Mouse (Mus musculus) hindbrain, embryonic 13.5 days (tissue): ENCODE data around the gene Bmp8a. TPM values are rescaled to one million over a fixed set of nuclear protein-coding genes. Genes with fewer than 3 reads are reported as not detected.
"Not testable (repeated sequence)": the region's sequence is repeated elsewhere in the genome, so short reads cannot be mapped to it uniquely, and the experiment has no call there.

Source experiments
- ATAC-seq: fragments of 200-750 bp; cut with Nextera tagmentation; 2 replicates; pipeline ENCODE4 v1.8.0; 2017; ENCODE audit warnings: moderate TSS enrichment; ENCODE audit not compliant: low FRiP score
- H3K27ac ChIP-seq: fragments of 300-500 bp; sonication (generic); 2 replicates; pipeline ENCODE4 v1.5.1; 2015; ENCODE audit warnings: inconsistent platforms, mild to moderate bottlenecking, moderate library complexity
- H3K27me3 ChIP-seq: fragments of 300-500 bp; sonication (generic); 2 replicates; pipeline ENCODE4 v1.6.1; 2015; ENCODE audit warnings: mild to moderate bottlenecking, inconsistent platforms
- H3K36me3 ChIP-seq: fragments of 300-500 bp; sonication (generic); 2 replicates; pipeline ENCODE4 v1.6.1; 2015; ENCODE audit warnings: mild to moderate bottlenecking, inconsistent platforms
- H3K4me1 ChIP-seq: fragments of 300-500 bp; sonication (generic); replicated peaks from 2 replicates; pipeline ENCODE4 v1.6.1; 2015; ENCODE audit warnings: inconsistent platforms
- H3K4me2 ChIP-seq: fragments of 300-500 bp; sonication (generic); 2 replicates; pipeline ENCODE4 v1.6.1; 2015; ENCODE audit warnings: inconsistent platforms, mild to moderate bottlenecking, moderate library complexity
- H3K4me3 ChIP-seq: fragments of 300-500 bp; sonication (generic); 2 replicates; pipeline ENCODE4 v1.5.1; 2015; ENCODE audit warnings: mild to moderate bottlenecking, inconsistent platforms
- H3K9ac ChIP-seq: fragments of 300-500 bp; sonication (generic); 2 replicates; pipeline ENCODE4 v1.6.1; 2015; ENCODE audit warnings: mild to moderate bottlenecking, inconsistent platforms
- H3K9me3 ChIP-seq: fragments of 300-500 bp; sonication (generic); 2 replicates; pipeline ENCODE4 v1.6.1; 2016; ENCODE audit warnings: inconsistent platforms
- WGBS: fragments of 180-500 bp; shearing (Covaris S2); methylation state at CpG from one replicate; pipeline ENCODE4 v1.1.7; 2015; 5-methylcytosine and 5-hydroxymethylcytosine counted together
- polyA plus RNA-seq: library from polyadenylated mRNA; unstranded; fragments of >200 nt; fragmentation: Nextera tagmentation; extraction: Ambion mirVana; gene quantifications from 2 replicates; pipeline ENCODE4 v1.2.1, GENCODE M21; 2015

The Bmp8a gene
- polyA plus RNA-seq, 1 experiment from 2014 or later: 0.26 TPM

GRCm38 (mm10) chr4:123353271-123353877 is 10.3 kb upstream of the Bmp8a start:
- 92% methylated on average over 10 of the region's 10 CpGs for WGBS

GRCm38 (mm10) chr4:123343471-123343789 is 378 bp upstream of the Bmp8a start:
- 10% methylated on average over 6 of the region's 6 CpGs for WGBS
- H3K4me2 ChIP-seq: peak overlapping the region; percentile 86
- H3K9me3 ChIP-seq: no peaks in the 10 kb centered on the region
- peak overlapping the region; percentile 61; the same call in 1 of the 2 replicates for H3K9ac ChIP-seq
- peaks cover 17% of the 10 kb centered on the region for H3K4me1 ChIP-seq
- H3K36me3 ChIP-seq: peaks cover 22% of the 10 kb centered on the region
- peak overlapping the region; percentile 50 for H3K4me3 ChIP-seq
- H3K27ac ChIP-seq: no peak overlapping the region
- ATAC-seq: no peak
- peaks cover 54% of the 10 kb centered on the region for H3K27me3 ChIP-seq

More at GRCm38 (mm10) chr4:123353271-123353877, 10.3 kb upstream of the Bmp8a start:
- Histone ChIP-seq H3K9ac (no peak overlapping the region), H3K4me3 (no peak overlapping the region), H3K4me1 (no peaks in the 10 kb centered on the region), H3K27ac (no peak overlapping the region), H3K36me3 (peaks cover 90% of the 10 kb centered on the region), H3K9me3 (no peaks in the 10 kb centered on the region), H3K27me3 (no peaks in the 10 kb centered on the region), H3K4me2 (no peak overlapping the region)
- ATAC-seq: no peak

DNA sequence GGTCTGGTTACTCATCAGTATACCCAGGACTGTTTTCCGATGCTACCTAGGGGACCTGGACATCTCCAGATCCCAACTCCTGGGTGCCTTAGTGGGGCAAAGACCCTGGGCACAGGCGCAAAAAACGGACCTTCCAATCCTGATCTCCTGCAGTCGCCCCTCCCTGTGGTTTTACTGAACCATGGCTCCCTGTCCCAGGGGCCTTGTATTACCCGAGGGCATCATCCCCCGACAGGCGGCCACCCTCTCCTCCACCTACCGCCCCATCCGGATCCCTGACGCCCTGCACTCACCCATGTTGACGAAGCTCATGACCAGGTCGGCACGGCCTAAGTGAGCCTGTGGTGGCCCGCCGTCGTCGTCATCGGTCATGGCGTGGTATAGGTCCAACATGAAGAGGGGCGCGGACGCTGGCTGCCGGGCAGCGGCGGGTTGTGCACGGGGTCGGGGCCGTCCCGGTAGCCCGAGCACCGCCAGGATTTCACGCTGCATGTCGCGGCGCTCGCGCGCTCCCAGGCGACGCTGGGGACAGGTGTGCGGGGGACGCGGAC is 886 bp downstream of the Bmp8a start:
- 3% methylated on average over 43 of the region's 43 CpGs for WGBS
- Histone ChIP-seq H3K9me3 (no peaks in the 10 kb centered on the region), H3K27ac (no peak overlapping the region), H3K4me3 (peak overlapping the region; percentile 50), H3K9ac (peak overlapping the region; percentile 61), H3K4me2 (peak overlapping the region; percentile 86), H3K27me3 (peaks cover 54% of the 10 kb centered on the region), H3K36me3 (peaks cover 9% of the 10 kb centered on the region), H3K4me1 (peaks cover 17% of the 10 kb centered on the region)
- ATAC-seq: peak; percentile 30

GRCm38 (mm10) chr4:123340232-123340631 is 2.8 kb downstream of the Bmp8a start:
- Histone ChIP-seq H3K4me1 (peaks cover 17% of the 10 kb centered on the region), H3K36me3 (no peaks in the 10 kb centered on the region), H3K9ac (no peak overlapping the region), H3K4me3 (no peak overlapping the region), H3K9me3 (no peaks in the 10 kb centered on the region), H3K27me3 (peaks cover 62% of the 10 kb centered on the region), H3K27ac (no peak overlapping the region), H3K4me2 (no peak overlapping the region)
- 88% methylated on average over 5 of the region's 5 CpGs for WGBS
- ATAC-seq: no peak

DNA sequence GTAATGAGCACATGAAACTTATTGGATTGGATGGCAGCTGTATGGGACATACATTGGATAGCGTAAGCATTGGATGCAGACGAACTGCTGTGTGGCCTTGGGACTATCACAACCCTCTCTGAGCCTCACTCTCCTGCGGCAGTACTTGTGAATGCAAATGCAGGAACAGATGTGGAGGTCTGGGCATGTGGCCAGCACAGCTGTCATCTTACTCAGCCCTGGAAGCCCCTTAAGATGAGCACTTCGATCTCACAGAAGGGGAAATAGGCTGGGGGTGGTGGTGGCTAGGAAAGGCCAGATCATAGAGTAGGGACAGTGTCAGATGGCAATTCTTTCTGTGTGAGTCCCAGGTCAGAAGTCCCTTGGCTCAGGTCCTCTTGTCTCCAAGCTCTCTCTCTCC is 5.4 kb downstream of the Bmp8a start:
- WGBS: 75% methylated on average over 4 of the region's 4 CpGs
- no peak for ATAC-seq

GRCm38 (mm10) chr4:123335796-123336585 is 7.1 kb downstream of the Bmp8a start:
- no peak for ATAC-seq
- no peaks in the 10 kb centered on the region for H3K36me3 ChIP-seq
- no peak overlapping the region for H3K27ac ChIP-seq
- no peak overlapping the region for H3K4me2 ChIP-seq
- peaks cover 22% of the 10 kb centered on the region for H3K27me3 ChIP-seq
- no peak overlapping the region for H3K4me3 ChIP-seq
- H3K9me3 ChIP-seq: no peaks in the 10 kb centered on the region
- H3K9ac ChIP-seq: no peak overlapping the region
- H3K4me1 ChIP-seq: no peaks in the 10 kb centered on the region
- 65% methylated on average over 14 of the region's 14 CpGs for WGBS

More for the DNA sequence above, 5.4 kb downstream of the Bmp8a start:
- H3K4me3 ChIP-seq: no peak overlapping the region
- H3K27ac ChIP-seq: no peak overlapping the region
- peaks cover 39% of the 10 kb centered on the region for H3K27me3 ChIP-seq
- peaks cover 7% of the 10 kb centered on the region for H3K4me1 ChIP-seq
- no peaks in the 10 kb centered on the region for H3K9me3 ChIP-seq
- no peak overlapping the region for H3K4me2 ChIP-seq
- no peaks in the 10 kb centered on the region for H3K36me3 ChIP-seq
- H3K9ac ChIP-seq: no peak overlapping the region

DNA sequence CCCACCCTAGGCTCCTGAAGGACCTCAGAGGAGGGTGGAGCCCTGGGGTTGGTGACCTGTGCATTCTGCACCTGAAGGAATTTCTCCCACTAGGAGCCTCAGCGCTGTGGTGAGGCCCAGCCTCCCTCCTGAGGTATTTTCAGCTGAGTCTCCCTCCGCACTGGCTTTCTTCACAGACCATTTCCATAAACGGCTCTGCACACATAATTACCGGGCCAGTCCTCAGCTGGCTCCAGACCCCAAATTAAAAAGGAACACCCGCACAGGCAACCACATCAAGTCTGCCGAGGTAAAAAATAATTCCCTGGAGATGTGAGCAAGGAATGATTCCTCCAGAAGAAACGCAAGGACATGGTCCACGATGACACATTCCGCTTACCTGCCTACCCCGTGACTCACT is 7.8 kb downstream of the Bmp8a start:
- H3K4me3 ChIP-seq, H3K4me2 ChIP-seq, H3K9ac ChIP-seq, H3K4me1 ChIP-seq, H3K9me3 ChIP-seq, H3K27ac ChIP-seq, ATAC-seq, H3K36me3 ChIP-seq: not testable (repeated sequence)
- 68% methylated on average over 10 of the region's 10 CpGs for WGBS
- H3K27me3 ChIP-seq: peaks cover 14% of the 10 kb centered on the region

- no peak overlapping the region for H3K9ac ChIP-seq
- H3K4me1 ChIP-seq: no peaks in the 10 kb centered on the region
- H3K4me2 ChIP-seq: no peak overlapping the region
- no peak overlapping the region for H3K4me3 ChIP-seq
- ATAC-seq: no peak
- WGBS: 73% methylated on average over 3 of the region's 3 CpGs
- H3K36me3 ChIP-seq: no peaks in the 10 kb centered on the region
- no peak overlapping the region for H3K27ac ChIP-seq
- H3K9me3 ChIP-seq: no peaks in the 10 kb centered on the region
- H3K27me3 ChIP-seq: peaks cover 11% of the 10 kb centered on the region; the same call in 1 of the 2 replicates
Observed at GRCm38 (mm10) chr4:123334177-123334576, 8.9 kb downstream of the Bmp8a start.

- 93% methylated on average over 4 of the region's 4 CpGs for WGBS
- Histone ChIP-seq H3K4me2 (no peak overlapping the region), H3K27ac (no peak overlapping the region)
Observed at GRCm38 (mm10) chr4:123333151-123333550, 9.9 kb downstream of the Bmp8a start.

GRCm38 (mm10) chr4:123331961-123332360 is 11.1 kb downstream of the Bmp8a start:
- not testable (repeated sequence) for H3K9me3 ChIP-seq, H3K36me3 ChIP-seq, H3K27me3 ChIP-seq, H3K9ac ChIP-seq, H3K4me2 ChIP-seq, H3K4me1 ChIP-seq, ATAC-seq, H3K27ac ChIP-seq, H3K4me3 ChIP-seq
- 53% methylated on average over 1 of the region's 1 CpGs for WGBS

More at GRCm38 (mm10) chr4:123333151-123333550, 9.9 kb downstream of the Bmp8a start:
- no peak overlapping the region for H3K9ac ChIP-seq
- H3K27me3 ChIP-seq: 0 out of 2 replicates have a peak, but pooled peaks cover 8% of the 10 kb centered on the region
- no peak overlapping the region for H3K4me3 ChIP-seq
- no peaks in the 10 kb centered on the region for H3K4me1 ChIP-seq
- H3K9me3 ChIP-seq: no peaks in the 10 kb centered on the region
- ATAC-seq: no peak
- no peaks in the 10 kb centered on the region for H3K36me3 ChIP-seq

DNA sequence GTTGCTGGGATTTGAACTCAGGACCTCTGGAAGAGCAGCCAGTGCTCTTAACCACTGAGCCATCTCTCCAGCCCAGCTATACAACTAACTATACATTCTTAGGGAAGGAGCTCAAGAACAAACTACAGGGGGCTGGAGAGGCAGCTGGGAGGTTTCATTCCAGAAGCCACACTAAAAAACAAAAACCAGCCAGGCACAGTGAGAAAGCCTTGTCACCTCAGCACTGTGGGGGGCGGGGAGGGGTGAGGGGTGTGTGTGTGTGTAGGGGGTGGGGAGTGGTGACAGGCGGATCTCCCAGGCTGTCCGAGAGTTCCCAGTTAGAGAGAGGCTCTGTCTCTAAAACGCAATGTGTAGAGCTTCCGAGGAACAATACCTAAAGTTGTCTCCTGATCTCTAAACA is 11.7 kb downstream of the Bmp8a start:
- Histone ChIP-seq H3K4me1 (no peaks in the 10 kb centered on the region), H3K36me3 (no peaks in the 10 kb centered on the region), H3K4me2 (no peak overlapping the region), H3K27me3 (0 out of 2 replicates have a peak, but pooled peaks cover 7% of the 10 kb centered on the region), H3K9ac (no peak overlapping the region), H3K9me3 (no peaks in the 10 kb centered on the region), H3K4me3 (no peak overlapping the region), H3K27ac (no peak overlapping the region)
- ATAC-seq: no peak
- 75% methylated on average over 5 of the region's 5 CpGs for WGBS

DNA sequence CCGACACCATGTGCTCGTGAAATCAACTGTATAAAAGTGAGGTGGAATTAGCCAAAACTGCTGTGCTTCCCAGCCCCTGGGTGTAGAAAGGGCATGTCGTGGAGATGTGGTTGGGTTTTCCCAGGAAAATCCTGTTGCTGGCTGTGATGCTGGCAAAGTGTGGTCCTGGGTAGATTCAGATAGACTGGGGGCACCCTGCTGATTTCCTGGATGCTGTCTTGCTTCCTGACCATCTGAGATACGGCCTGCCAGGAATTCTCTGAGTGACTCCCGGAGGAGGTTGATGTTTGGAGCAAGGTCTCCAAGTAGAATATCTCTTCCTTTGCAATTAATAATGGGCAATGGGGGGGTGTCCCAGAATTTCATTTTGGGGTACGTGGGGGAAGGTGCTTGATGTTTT is 14.1 kb downstream of the Bmp8a start:
- Histone ChIP-seq H3K36me3 (no peaks in the 10 kb centered on the region), H3K4me1 (no peaks in the 10 kb centered on the region), H3K27me3 (peaks cover 11% of the 10 kb centered on the region; the same call in 1 of the 2 replicates), H3K9me3 (no peaks in the 10 kb centered on the region), H3K4me3 (no peak overlapping the region), H3K9ac (no peak overlapping the region), H3K4me2 (no peak overlapping the region), H3K27ac (no peak overlapping the region)
- no peak for ATAC-seq
- WGBS: 79% methylated on average over 6 of the region's 6 CpGs
